Comparison of ENCODE assay signal across 17 mouse cellular contexts in genomic region chr2:35797998-35798397, GRCm38 (mm10).
"Had no signal": no experiment of that assay in that cellular context is flagged by ENCODE, and none has a peak within 500 bp of the region (broad histone marks: within the 10 kb centered on the region; RNA-seq: fewer than 3 reads in every experiment).

No protein-coding gene starts in this region.

- H3K27ac ChIP-seq: left cerebral cortex, adult 2 months; limb, embryonic 10.5 days; liver, embryonic 15.5 days; midbrain, embryonic 15.5 days; neural tube, embryonic 12.5 days; stomach, embryonic 15.5 days had no signal

- H3K4me1 ChIP-seq: liver, embryonic 15.5 days; midbrain, embryonic 15.5 days; neural tube, embryonic 12.5 days; stomach, embryonic 15.5 days had no signal

- H3K4me3 ChIP-seq: left cerebral cortex, adult 2 months; limb, embryonic 10.5 days; liver, embryonic 15.5 days; megakaryocyte, embryonic 14.5 days; midbrain, embryonic 15.5 days; neural tube, embryonic 12.5 days; stomach, embryonic 15.5 days had no signal

- H3K9ac ChIP-seq: liver, embryonic 15.5 days; lung, embryonic 14.5 days; midbrain, embryonic 15.5 days; neural tube, embryonic 12.5 days; stomach, embryonic 15.5 days had no signal

- H3K36me3 ChIP-seq: limb, embryonic 10.5 days; liver, embryonic 15.5 days; midbrain, embryonic 15.5 days; neural tube, embryonic 12.5 days; stomach, embryonic 15.5 days had no signal

- ATAC-seq: midbrain, embryonic 15.5 days had no signal

- H3K4me2 ChIP-seq: liver, embryonic 11.5 days; liver, embryonic 15.5 days; lung, embryonic 14.5 days; midbrain, embryonic 11.5 days; midbrain, embryonic 15.5 days; neural tube, embryonic 12.5 days; stomach, embryonic 15.5 days had no signal

- H3K9me3 ChIP-seq: liver, embryonic 15.5 days; megakaryocyte, embryonic 14.5 days; midbrain, embryonic 15.5 days; neural tube, embryonic 12.5 days; stomach, embryonic 15.5 days had no signal

- H3K27me3 ChIP-seq: liver, embryonic 15.5 days; megakaryocyte, embryonic 14.5 days; midbrain, embryonic 15.5 days; neural tube, embryonic 12.5 days; stomach, embryonic 15.5 days had no signal

- DNase-seq: kidney, adult 18-20 months; kidney, postnatal 36 days; lung, embryonic 14.5 days; lung, postnatal 10 days; lung, postnatal 4 days; right cerebral cortex, postnatal 4 days; spleen, adult 18-20 months; thymus, postnatal 4 days had no signal
